Mouse (Mus musculus) layer of hippocampus, adult 18-20 months (tissue): ENCODE measurements around the gene Scn2b. TPM values are rescaled to one million over a fixed set of nuclear protein-coding genes. Genes with fewer than 3 reads are reported as not detected.
A peak's percentile ranks its signal among the peaks of the same experiment; 100 is the strongest.

Experiments used
- DNase-seq, 2 experiments: peaks; one replicate each; pipeline ENCODE4 v3.0.0; 2022; ENCODE audit warnings: low spot score in 2 of 2
- long read RNA-seq: library from polyadenylated mRNA; stranded (forward); transcript quantifications from one replicate; pipeline ENCODE4 v2.0.0, GENCODE M21; 2021
- total RNA-seq, 2 experiments: library from RNA; stranded (reverse); gene quantifications; 2 replicates each; pipeline ENCODE4 v1.2.3; 2021

The Scn2b gene
- total RNA-seq = 100 to 1,000 TPM; 261 to 264 TPM
- long read RNA-seq, full-length matches to known transcripts = 2 of 23 reads
- long read RNA-seq, partial matches to known transcripts = 0 of 23 reads
- long read RNA-seq, other reads (novel, unspliced or antisense) = 21 of 23 reads

DNA sequence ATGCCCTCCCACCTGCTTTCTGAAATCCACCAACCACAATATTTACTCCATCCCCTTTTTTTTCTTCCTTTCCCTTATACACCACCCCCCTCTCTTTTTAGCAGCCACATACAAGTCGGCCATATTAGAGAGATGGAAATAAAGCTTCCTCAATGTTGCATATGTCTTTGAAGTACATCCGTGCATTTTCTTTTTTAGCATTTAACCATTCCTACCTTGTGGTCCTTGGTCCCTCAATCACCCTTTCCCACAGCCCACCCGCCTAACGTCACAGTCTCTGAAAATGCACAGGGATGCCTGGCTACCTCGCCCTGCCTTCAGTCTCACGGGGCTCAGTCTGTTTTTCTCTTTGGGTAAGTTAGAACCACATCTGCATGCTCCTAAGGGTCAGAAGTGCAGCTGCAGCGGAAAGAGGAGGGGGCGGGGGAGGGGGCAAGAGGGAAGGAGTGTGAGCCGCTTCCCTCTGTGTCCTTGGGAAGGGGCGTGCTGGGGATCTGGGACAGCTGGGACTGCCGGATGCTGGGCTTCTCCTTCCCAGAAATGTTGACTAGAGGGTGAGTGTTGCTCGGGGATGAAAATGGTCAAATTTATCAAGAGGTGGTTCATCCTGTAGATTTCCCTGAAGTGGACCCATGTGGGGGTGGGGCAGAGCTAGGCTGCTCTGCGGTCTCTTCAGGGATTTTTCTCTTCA lies at the start of gene Scn2b:
Gene Scn2b, plus strand, starts transcription at position 42 of the 691 bp plus-strand sequence.
- DNase-seq = peak in 1 of 2 experiments; percentile 42

DNA sequence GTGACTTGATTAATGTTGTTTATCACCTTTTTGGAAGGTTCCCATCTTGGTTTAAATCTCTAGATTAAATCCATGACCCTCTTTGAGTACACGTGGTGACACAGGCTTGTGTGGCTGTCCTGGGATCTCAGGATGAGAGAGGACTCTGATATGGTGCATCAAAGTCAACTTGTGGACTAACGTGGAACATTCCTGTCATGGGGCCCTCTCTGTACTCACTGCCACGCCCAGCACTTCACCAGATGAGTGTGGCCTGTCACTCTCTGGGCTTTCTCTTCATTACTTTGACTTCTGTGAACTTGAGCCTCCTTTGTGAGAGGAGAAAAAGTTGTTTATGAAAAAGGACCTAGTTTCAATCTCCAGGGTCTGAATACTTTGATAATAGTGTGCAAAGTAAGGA lies 45.8 kb upstream of the Scn2b start:
- no peak for DNase-seq

DNA sequence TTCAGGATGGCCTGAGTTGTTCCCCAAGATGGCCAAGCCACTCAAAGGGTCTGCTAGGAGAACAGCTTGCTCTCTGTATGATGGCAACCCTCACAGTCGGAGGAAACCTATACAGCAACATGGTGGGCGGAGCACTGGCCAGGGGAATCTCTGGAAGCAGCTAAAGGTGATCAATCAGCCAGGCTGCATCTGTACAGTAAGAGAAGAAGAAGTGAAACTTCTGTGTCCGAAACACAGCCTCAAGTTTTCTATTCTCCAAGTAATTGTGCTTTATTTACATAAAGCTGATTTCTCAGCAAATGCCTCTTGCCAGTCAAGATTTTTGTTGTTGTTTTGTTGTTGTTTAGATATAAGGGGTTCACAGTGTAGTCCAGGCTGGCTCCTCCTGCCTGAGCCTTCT lies 39.7 kb upstream of the Scn2b start:
- DNase-seq = no peak

DNA sequence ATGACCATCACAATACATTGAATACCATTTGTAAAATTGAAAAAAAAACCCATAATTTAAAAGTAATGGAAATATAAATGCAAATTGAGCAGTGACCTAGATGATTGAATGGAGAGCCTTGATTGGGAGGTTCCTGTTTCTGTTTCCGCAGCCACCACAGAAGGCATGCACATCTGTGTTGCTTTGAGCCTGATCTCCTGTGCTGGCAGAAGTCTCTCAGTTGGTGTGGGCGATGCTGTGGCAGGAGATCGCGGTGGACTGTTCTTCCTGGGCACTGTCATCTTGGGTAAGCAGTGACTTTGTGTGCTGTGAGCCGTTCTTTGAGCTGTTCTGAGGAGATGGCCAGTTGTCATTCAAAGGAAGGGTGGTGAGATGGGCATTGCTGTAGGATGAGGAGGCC lies 38.6 kb upstream of the Scn2b start, which contains the start of gene Jaml:
Gene Jaml, plus strand, starts transcription at position 173 of the 400 bp plus-strand sequence.
- no peak for DNase-seq

DNA sequence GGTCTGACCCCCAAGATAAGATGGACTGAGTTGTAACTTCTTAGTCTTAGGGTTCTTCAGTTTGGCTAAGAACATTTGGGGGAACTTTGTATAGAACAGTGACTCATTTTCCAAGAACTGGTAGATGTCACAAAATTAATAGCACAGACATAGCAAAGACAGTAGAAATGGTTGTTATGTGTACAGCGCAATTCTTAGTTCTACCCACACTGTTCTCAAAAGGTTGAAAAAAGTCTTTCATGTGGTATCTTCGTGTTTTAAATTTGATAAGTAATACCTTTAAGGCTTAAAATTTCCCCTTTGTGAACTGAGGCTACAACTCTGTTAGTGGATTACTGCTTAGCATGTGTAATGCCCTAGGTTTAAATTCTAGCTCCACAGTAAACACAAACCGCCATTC lies 34.5 kb upstream of the Scn2b start:
- DNase-seq = no peak

DNA sequence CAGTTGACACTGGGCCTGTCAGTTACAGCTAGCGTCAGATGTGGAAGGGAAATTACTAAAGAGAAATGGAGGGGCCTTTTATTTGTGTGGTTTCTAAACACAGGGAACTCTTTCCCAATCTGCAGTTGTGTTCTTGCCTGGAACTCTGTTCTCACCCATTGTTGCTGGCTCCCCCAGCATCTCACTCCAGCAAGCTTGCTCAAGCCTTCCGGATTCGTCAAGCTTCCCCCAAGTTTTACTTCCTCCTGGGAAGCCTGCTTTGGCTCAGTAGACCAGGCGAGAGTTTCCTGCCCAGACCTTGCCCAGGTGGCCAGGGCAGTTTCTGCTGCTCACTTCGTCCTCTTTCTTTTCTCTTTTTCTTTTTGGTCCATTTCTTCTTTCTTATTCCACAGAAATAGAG lies 33.0 kb upstream of the Scn2b start:
- no peak for DNase-seq

DNA sequence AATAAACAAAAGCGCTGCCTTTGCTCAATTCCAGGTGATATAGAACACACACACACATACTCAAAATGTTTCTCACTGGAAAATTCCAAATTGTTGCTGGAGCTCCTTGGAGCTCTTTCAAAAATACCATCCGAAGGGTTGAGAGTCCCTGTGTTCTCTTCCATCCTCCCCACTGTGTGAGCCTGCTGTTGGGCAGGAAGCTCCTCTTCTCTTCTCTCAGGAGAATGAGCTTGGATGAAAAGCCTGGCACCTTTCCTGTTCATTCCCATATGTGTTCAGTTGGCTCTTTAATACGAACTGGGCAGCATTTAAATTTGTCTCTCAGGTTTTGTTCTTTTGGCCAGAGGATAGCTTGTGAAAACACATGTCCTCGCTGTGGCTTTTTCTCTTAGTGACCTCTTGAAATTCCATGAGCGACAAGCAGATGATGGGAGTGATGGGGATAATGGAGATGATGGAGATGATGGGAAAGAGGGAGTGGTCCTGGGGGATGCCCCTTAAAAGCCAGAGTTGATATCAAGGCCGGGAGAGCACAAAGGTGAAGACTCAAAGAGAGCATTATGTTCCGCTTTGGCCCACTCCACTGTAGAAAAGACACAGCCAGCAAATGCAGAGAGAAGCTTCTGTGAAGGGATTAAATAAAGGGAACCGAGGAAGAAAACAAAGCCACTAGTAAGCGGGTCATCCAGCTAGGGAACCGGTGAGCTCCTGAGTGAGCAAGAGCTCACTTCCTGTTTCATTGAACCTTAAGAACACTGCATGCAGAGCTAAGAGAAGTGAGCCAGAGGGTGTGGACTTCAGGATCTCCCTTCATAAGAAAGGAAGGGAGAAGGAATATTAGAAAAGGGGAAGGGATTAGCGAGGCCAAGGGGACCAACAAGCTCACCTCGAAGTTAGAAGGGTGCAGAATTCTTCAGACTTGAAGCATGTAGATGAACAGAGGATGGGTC lies 31.6 kb upstream of the Scn2b start:
- DNase-seq = no peak

DNA sequence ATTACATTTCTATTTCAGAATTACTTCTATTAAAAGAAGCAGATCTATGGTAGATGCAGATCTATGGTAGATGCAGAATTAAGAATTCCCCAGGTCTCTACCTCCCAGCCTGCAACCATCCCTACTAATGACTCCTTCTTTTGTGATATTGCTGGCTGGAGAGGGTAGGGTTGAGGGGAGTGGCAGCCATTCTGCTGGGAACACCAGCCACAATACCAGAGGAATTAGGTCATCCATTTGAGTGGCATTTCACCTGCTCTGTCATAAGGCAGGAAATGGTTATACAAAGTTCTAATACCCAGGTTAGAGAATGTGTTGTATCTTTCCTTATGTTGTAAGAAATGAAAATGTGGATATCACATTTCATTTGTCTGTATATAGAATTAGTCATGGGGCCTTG lies 29.5 kb upstream of the Scn2b start:
- no peak for DNase-seq

DNA sequence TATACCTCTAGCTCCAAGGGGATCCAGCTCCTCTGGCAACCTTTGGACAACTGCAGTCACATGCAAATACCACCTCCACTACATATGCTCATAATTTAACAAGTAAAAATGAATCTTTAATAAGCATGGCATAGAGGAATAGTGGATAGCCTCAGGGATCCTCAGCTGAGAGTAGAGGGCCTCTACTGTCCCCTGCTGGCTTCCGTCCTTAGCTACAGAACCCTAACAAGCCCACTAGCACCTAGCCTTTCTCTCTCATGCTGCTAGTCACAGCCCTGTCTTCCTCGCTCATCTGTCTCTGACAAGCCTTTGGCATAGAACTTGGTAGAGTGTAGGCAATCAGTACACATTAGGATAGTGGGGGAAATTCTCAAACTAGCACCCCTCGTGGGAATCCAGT lies 26.8 kb upstream of the Scn2b start:
- no peak for DNase-seq

DNA sequence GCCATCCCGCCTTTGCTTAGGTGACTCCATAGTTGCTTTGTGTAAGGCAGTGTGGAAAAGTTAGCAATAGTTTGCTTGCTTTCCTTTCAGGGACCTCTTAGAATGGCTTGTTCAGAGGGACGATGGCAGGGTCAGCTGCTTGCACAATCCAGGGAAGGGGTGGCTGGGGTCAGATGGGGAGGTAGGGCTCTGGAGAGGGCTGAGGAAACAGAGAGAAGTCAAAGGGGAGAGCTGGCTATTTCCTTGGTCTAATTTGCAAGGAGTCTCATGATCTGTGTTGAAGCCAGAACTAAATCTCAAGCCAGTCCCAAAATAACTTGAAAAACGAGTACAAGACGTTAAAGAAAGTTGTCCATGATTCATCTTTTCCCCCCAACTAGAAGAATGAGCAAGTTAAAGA lies 24.9 kb upstream of the Scn2b start:
- no peak for DNase-seq

DNA sequence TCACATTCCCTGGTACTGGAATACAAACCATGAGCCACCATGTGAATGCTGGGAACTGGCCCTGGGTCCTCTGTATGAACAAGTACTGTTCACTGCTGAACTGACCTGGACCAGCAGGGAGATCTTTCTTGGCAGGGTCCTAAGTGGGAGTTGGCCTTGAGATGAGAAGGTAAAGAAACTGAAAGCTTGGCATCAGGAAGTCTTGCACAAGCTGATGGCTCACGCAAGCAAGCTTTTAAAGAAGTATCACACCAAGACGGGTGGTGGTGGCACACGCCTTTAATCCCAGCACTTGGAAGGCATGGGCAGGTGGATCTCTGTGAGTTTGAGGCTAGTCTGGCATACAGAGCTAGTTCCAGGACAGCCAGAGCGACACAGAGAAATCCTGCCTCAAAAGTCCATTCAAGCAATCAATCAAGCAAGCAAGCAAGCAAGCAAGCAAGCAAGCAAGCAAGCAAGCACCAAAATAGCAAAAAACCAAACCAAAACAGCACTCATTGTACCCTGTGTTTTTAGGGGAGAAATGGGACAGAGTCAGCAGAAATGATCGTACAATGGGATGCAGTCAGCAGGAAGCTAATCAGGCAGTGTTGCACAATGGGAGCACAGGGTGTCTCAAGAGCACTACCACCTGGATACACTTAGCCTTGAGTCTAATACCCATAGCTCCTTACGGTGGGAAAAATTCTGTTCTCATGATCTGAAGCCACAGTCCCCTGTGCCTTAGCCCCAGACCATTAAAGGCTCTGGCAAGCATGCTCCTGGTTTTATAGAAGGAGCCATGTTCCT lies 22.2 kb upstream of the Scn2b start:
- no peak for DNase-seq

DNA sequence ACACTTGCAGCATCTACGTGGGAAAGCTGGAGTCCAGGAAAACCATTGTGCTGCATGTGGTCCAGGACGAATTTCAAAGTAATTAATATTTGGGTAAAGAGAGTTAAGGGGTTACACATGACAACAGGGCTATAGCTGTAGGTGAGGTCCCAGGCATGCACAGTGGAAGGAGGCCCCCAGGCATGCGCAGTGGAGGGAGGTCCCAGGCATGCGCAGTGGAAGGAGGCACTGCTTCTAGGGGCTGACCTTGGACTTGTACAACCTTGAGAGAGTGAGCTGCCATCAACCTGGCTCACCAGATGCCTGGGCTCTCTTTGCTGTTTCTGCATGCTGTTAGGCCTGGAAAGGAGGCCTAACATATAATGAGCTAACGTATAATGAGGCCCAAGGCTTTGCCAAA lies 19.7 kb upstream of the Scn2b start:
- no peak for DNase-seq

DNA sequence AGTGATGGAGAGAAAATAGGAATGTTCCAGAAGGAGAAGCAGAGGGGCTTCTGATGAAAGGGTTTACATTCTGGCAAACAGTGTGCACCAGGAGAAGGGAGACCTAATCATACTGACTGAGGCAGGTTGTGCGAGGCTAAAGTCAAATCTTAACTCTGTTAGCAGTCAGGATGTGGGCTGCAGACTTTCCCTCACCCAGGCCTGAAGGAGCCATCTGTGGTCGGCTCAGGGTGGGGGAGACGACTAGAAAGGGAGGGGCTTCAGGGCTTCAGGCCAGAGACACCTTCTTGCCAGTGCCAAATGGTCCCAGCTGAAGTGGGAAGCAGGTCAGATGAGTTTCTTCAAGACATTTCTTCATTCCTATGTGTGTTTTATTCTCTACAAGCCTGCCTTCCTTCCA lies 19.2 kb upstream of the Scn2b start:
- no peak for DNase-seq

DNA sequence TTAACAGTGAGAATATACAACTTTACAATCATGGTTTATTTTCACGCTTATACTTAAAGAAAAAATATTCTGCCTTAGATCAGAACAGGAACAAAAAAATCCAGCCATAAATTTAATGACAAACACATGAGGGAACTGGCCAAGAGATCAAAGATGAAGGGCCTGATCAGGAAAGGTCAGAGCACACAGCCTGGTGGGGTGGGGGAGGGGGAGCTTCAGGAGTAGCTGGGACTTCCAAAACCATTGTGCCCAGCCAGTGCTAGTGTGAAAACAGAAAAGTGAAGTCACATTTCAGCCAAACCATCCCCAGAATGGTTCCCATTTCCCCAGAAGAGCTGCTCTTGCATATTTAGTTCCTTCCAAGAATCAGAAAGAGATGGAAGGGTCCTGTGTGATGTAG lies 15.1 kb upstream of the Scn2b start:
- no peak for DNase-seq

DNA sequence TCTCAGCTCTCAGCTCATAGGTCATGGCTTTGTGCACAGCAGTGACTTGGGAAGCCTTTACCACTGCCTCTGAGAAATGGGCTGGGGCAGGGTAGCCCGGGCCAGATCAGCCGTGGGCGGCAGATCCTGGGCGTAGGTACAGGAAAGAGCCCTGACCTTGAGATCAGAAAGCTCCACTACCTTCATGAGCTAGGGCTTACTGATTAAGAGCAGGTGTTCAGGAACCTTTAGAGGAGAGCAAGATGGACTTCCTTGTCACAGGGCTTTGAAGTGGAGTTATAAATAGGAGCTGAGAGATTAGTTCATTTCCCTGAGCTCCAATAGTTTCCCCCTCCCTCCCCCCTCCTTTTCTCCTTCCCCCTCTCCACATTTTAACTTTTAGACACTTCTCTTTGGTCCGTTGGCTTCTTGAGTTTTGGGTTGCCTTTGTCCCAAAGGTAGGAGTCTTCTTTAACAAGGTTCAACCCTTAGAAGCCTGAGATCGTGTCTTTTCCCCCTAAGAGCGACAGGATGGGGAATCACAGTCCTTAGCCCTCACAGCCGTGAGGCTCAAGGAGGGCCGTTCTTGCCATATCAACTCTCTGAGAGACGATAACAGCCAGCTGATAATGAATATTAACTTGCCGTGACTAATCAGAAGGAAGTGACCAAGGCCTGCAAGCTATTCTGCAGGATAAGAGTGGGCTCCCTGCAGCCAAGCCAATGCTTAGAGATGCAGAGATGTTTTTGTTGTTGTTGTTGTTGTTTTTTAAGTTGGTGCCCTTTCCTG lies 14.2 kb upstream of the Scn2b start:
- no peak for DNase-seq

DNA sequence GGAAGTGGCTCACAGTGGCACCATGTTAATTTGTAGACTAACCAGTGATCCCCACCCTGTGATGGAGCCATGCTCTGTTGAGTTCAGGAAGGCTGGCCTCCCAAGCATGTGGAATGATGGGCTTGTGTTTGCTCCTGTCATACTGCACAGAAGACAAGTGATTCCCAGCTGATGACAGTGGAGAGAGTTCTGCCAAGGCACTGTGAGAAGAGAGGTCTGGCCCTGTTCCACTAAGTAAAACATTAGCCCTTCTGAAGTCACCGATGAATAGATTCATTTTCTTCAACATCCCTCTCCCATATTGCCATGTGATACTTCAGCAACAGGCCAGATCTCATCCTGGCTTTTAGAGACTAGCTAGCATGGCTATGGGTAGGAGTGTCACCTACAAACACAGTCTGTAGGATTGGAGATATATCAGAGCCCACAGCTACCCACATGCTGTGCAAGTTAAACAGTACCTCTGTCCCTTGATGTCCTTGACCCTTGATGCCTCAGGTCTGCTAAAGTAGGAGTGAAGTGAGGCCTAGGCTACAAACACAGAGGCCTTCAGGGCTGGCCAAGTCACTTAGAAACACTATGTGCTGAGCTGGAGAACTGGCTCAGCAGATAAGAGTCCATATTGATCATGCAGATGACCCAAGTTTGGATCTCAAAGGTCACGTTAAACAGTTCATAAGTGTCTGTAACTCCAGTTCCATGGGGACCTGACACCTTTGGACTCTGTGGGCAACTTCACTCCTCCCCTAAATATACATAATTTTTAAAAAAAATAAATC lies 11.8 kb upstream of the Scn2b start:
- no peak for DNase-seq

DNA sequence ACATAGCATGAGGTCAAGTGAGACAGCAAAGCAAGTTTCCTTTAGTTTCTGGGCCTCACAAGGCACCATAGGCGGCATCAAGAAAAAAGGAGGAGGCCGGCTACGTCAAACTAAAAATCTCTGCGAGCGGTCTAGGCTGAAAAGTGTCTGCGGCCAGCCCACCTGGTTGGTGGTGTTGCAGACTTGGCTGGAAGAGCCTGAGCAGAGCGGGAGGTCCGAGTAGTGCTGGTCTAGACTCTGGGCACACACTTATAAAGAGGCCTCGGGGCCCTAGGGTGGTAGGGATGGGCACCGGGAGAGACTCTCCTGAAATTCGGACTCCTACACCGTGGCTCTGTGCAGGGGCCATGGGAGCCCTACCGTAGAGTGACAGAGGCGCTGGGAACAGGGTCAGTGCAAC lies 1.9 kb upstream of the Scn2b start:
- peak; percentile 62 to 81 for DNase-seq

DNA sequence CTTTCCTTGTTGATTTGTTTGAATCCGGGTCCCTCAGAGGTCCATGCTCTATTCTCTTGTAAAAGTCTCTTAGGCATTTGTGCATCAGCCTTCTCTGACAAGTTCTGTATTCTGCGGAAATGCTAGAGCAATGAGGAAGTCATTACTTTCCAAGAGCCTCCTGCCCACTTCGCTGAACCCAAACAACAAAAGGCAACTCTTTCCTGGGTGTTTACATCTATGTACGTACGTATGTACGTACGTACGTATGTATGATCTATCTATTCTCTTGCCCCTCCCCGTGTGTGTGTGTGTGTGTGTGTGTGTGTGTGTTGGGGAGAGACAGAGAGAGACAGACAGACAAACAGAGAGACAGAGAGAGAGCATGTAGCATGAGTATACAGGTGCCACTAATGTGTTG lies 763 bp upstream of the Scn2b start:
- DNase-seq = no peak

DNA sequence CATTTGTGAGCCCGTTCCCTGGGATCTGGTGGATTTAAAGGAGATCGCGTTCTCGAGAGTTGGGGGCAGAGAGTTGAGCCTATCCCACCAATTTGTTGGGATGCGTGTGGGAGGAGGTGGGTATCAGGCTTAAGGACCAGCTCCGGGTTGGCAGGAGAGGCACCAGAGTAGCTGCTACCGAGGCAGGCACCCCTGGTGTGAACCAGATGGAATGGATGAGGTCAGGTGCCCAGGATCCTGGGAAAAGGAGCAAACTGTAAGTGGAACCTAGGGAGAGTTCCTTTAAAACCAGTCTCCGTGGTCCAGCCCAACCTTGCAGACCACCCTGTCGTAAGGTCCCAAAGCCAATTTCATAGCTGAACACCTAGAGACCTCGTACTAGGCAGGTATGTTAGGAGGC lies 970 bp downstream of the Scn2b start:
- DNase-seq = no peak
